Mouse (Mus musculus) natural killer cell, adult 2 months (primary cell): ENCODE data around the gene Zbtb20.
A peak's percentile ranks its signal among the peaks of the same experiment; 100 is the strongest.

Experiments used
- DNase-seq, 2 experiments: peaks; one replicate each; pipeline ENCODE4 v3.0.0; 2022; ENCODE audit warnings: low spot score in 2 of 2

The Zbtb20 gene

DNA sequence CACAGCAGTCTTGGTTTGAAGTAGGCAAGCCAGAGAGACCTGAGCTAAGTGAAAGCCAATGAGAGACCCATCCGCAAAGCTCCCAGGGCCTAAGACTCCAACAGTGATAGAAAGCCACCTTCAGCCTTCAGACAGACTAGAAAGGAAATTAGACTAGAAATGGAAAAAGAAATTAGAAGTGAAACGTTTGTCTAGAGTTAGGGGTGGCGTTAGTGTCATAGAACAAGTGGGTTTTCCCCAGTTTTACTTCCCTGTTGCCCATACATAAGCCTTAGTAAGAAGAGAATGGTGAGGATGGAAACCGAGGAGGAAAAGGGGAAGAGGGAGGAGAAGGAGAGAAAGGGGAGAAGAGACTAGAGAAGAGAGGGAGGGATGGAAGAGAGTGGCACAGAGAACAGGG lies 726.9 kb downstream of the Zbtb20 start:
- DNase-seq = no peak

DNA sequence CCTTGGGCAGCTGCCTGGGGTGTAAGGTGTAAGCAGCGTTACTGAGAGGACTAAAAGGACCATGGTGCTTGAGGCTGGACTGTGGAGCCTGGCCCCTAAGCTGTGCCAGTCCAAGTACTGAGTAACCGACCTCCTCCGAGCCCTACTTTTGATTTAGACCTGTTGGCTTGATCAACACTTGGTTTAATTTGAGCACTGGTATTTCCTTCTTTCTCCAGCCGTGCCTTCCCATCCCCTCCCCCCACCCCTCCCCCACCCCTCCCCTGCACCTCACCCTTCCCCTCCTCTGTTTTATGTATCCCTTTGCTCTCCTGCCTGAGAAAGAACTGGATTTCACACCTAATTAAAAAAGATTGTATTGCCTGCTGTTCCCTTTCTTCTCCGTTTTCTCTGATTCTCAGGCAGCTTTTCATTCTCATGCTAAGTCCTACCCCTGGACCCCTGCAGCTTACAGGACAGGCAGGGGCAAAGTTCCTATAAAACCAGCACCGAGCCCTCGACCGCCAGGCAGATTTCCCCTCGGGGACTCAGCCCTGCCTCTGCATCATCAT lies 728.0 kb downstream of the Zbtb20 start:
- no peak for DNase-seq

DNA sequence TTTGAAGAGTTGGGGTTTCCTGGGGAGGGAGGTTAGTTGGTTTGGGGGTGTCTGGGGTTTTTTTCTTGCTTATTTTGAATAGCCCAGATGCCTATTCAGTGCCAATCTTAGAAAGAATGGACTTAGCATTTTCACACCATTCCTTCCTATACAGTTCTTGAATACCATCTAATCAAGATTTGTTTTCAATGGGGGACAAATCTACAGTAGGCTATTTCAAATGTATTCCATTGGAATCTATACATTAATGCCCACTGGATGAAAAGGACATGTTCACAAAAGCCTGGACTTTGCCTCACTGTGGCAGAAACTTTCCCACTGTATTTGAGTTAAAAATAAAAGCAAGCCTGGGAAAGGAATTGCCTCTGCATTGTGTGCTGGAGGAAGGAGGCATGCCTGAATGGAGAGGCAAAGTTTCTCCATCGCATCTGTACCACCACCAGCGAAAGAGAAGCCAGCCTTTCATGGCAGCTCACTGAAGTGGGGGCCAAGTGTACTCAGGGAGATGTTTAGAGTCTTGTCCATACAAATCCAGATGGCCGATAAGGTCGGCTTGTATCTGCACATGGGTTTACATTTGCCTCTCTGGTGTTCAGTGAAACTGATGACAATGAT lies 728.8 kb downstream of the Zbtb20 start:
- DNase-seq = no peak

GRCm38 (mm10) chr16:43607086-43607485 lies 731.4 kb downstream of the Zbtb20 start:
- no peak for DNase-seq

DNA sequence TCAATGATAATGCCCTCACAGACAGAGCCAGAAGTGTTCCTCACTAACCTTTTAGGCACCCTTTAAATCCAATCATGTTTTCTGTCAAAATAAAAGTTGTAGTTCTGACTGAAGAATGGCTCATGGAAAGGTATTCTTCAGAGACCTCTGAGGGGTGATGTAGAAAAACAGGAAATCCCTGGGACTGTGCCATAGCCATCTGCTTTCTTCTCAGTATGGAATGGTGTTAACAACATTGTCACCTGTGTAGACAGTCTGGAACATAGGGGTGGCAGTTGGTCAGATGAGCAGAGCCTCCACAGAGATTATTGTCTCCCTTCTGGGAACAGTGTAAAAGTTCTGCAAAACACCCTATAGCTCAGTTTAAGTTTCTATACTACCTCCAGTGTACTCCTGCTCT lies 732.4 kb downstream of the Zbtb20 start:
- DNase-seq = no peak

DNA sequence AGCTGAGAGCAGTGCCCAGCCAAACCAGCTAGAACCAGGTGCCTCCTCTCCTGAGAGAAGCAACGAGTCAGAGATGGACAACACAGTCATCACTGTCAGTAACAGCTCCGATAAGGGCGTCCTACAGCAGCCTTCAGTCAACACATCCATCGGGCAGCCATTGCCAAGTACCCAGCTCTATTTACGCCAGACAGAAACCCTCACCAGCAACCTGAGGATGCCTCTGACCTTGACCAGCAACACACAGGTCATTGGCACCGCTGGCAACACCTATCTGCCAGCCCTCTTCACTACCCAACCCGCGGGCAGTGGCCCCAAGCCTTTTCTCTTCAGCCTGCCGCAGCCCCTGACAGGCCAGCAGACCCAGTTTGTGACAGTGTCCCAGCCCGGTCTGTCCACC lies 734.7 kb downstream of the Zbtb20 start:
- no peak for DNase-seq

GRCm38 (mm10) chr16:43616348-43616747 lies 740.7 kb downstream of the Zbtb20 start:
- DNase-seq = no peak

DNA sequence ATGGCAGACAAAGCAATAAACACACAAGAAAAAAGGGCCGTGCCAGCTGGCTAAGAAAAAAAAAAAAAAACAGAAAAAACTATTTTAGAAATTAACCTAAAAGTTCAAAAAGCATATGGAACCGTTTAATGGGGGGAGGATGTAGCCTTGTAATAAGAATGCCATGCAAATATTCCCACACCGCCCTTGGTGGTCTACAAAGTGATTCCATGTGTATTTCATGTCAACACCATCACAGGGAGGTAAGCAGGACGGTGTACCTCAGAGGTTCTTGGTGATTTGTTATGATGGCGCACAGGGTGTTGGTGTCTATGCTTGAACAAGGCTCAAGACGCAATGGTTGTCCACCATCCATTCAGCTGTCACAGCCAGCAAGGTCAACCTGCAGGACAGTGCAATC lies 741.7 kb downstream of the Zbtb20 start:
- no peak for DNase-seq

DNA sequence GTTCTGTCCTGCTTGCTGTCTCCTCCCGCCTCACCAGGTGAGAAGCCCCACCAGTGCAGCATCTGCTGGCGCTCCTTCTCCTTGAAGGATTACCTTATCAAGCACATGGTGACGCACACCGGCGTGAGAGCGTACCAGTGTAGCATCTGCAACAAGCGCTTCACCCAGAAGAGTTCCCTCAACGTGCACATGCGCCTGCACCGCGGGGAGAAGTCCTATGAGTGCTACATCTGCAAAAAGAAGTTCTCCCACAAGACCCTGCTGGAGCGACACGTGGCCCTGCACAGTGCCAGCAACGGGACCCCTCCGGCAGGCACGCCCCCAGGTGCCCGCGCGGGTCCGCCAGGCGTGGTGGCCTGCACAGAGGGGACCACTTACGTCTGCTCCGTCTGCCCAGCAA lies 742.6 kb downstream of the Zbtb20 start:
- no peak for DNase-seq

GRCm38 (mm10) chr16:43619277-43619676 lies 743.6 kb downstream of the Zbtb20 start:
- DNase-seq = no peak

DNA sequence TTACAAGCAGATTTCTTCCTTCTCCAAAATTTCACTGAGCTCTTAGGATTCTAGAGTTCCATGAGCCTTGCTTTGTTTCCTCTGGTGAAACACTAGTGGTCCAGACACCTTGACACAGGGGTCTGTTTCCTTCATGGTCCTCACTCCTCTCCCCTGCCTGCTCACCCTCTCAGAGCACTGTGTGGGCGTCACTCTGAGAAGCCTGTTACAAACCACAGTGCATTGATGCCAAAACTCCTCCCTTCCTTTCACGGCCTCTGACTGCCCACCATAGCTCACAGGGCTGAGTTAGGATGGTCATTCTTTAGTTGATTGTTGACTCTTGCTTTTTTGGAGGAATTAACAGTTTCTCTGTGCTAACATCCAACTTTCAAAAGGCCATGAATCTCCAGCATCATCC lies 744.7 kb downstream of the Zbtb20 start:
- peak in 1 of 2 experiments; percentile 11 for DNase-seq

DNA sequence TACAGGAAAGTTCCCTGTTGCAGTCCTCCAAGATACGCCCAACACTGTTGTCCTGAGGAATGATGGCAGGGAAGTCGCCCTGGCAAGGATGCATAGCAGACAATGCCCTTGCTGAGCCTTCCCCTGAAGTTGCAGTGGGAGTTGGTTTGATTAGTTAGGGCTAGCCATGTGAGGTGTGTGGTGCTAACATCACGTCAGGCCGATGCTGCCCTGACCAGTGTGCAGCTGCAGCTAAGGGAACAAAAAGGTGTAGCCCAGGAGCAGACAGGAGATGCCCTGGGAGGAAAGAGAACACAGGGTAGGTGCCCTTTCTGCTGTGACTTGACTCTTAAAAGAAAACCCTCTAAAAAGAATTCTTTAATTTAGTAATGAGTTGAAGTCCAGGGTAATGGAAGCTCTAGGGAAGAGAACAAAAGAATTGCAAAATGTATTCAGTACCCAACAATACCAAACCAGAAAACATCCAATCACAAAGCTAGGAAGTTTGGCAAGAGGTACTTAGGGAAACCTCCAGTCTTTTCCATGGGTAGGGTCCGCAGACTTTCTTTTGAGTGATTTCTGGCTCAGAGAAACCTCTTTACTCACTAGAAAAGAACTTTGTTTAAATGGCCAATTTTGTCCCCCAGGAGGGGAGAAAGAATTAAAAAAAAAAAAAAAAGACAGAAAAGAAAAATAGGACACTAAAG lies 747.8 kb downstream of the Zbtb20 start:
- DNase-seq = no peak

DNA sequence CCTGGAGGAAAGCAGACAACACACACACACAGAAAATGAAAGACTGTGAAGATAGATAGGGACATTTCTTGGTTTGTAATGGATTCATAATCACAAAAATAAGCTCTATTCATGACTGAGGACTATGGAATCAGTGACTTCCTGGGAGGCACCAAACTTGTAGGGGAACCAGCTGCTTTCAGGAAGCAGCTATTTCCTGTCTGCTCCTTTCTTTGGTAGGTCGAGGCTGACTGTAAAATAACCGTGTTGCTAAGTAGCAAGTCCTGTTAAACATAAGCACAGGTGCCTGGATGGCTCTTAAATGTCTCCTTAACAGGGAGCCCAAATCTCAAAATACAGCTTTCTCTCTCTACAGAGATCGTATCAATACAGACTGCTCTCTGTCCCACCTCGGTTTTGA lies 749.2 kb downstream of the Zbtb20 start:
- DNase-seq = no peak

DNA sequence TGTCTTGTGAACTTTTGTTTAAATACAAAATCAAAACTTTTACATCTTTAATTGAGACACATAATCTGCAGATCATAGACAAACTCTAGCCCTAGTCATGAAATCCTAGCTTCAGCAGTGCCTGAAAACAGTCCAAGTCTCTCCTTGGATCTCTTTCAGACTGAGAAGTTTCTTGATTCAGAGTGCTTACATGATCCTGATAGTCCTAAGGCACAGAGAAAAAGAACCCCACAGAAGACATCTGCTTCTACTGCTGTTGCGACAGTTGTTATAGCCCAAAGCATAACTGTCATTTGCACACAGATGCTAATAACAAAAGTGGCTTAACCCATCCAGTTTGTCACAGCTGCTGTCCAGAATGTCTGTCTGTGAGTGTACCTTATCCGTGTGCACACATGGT lies 749.6 kb downstream of the Zbtb20 start:
- DNase-seq = no peak

DNA sequence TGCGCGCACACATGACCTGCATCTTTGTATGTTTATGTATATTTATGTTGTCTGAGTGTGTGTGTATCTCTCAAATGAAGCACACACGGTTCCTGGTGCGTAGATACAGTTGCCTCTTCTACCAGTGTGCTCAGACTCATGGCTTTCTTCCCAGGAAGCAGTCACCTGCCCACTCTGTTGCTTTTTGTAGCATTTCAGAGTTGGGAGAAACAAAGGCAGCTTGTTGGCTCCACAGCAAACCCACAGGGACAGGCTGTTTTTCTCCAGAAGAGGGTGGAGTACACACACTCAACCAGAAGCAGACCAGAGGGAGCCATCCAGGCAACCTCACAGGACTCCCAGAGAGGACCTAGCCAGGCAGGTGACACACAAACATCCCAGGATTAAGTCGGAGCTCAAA lies 750.3 kb downstream of the Zbtb20 start:
- DNase-seq = no peak

- no peak for DNase-seq
Observed at GRCm38 (mm10) chr16:43628662-43629061, 753.0 kb downstream of the Zbtb20 start.

GRCm38 (mm10) chr16:43631758-43632157 lies 756.1 kb downstream of the Zbtb20 start:
- no peak for DNase-seq

- DNase-seq = no peak
Observed at GRCm38 (mm10) chr16:43634037-43634436, 758.4 kb downstream of the Zbtb20 start.

- DNase-seq = no peak
Observed at GRCm38 (mm10) chr16:43637241-43637640, 761.6 kb downstream of the Zbtb20 start.

- DNase-seq = no peak
Observed at GRCm38 (mm10) chr16:43638406-43639049, 762.8 kb downstream of the Zbtb20 start.

GRCm38 (mm10) chr16:43641230-43641629 lies 765.5 kb downstream of the Zbtb20 start:
- DNase-seq = no peak

DNA sequence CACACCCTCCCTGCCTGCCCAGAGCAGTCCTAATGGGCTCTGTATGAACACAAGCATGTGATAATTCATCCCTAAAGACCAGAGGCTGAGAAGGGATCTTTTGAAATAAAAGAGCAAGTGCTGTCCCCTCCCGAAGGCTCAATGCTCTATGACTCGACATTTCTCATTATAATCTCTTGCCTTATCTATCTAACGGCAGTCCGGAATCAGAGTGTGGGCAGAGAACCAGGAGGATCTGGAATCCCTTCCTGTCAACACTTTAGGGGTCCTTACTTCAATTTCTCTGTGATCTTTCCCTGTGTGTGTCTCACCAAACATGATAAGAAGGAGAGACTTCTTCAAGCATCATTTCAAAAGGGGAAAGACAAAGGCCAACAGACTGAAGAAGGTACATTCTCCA lies 770.2 kb downstream of the Zbtb20 start:
- DNase-seq = no peak

- DNase-seq = no peak
Observed at GRCm38 (mm10) chr16:43646943-43647342, 771.3 kb downstream of the Zbtb20 start.
